Mouse (Mus musculus) heart, adult 2 months (tissue): ENCODE results near the gene Gdf7.

Source experiments
- CTCF ChIP-seq: fragments of 200-600 bp; IDR thresholded peaks from 2 replicates; pipeline ENCODE4 v1.8.1; 2022; ENCODE audit warnings: antibody characterized with exemption, mild to moderate bottlenecking, moderate library complexity
- POLR2A ChIP-seq: fragments of 200-500 bp; IDR thresholded peaks from 2 replicates; pipeline ENCODE4 v1.6.1; 2011; ENCODE audit warnings: mild to moderate bottlenecking, low read depth, low read length, control low read depth; ENCODE audit not compliant: insufficient read depth

DNA sequence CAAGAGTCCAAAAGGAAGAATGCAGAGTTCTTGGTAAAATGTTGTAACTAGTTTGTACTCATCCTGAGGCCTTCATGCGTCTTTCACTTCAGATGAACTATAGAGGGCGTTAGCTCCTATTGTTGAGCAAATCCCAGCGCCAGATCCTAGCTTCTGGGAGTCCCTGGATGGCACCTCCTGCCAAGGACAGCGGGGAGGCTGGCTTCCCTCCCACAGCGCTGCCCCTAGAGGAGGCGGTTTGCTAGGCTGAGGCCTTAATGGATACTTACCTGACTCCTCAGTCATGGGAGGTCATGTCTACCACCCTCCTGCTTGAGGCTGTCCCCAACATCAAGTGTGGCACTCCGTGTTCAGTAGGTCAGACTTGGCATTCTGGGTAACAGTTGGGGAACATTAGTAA, 27.5 kb upstream of the Gdf7 start:
- TF ChIP-seq POLR2A (no peak), CTCF (peak; percentile 19; the same call in 1 of the 2 replicates)
